Mouse (Mus musculus): ENCODE data around the gene 4930404N11Rik. TPM values are rescaled to one million over a fixed set of nuclear protein-coding genes. Genes with fewer than 3 reads are reported as not detected.

4930404N11Rik gene
- 3.9 TPM for polyA plus RNA-seq (2014; fragmentation: Illumina TruSeq; extraction: RNeasy Lipid Tissue Mini Kit (QIAGEN cat#74804); ENCODE audit: insufficient read depth, low read depth, low replicate concordance)

DNA sequence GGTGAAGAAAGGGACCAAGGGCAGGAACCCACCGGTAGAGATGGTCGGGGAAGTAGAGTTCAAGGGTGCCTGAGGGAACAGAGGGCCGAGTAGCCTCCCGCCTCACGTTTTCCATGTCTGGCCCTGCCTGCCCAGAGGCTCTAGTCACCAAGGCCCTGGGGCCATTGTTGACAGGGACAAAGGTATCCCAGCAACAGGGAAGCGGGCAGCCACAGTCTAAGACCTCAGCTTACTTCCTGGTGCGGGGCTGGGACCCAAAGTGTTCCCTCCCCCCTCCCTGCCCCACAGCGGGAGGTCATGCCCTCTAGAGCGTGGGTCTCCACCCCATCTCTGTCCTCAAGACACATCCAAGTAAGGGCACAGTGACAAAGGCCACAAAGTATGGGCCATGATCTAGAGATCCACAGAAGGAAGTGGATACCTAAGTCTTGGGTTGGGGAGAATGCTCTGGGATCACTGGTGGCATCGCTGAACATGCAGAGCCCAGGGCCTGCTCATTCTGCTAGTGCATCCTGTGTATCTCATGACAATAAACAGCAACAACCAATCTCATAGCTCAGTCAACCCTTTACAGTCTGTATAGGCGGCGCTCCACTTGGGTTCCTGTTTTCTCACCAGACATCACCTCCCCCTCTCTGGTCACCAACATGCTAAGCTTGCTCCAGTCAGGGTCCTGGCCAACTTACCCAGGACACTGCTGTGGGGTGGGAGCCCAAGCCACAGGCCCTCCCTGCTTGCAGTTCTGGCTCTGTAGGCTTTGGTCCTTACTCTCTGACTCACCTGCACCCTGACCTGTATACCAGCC, at the start of gene 4930404N11Rik:
Gene 4930404N11Rik, minus strand, starts transcription at position 145 of the 805 bp plus-strand sequence.

DNA sequence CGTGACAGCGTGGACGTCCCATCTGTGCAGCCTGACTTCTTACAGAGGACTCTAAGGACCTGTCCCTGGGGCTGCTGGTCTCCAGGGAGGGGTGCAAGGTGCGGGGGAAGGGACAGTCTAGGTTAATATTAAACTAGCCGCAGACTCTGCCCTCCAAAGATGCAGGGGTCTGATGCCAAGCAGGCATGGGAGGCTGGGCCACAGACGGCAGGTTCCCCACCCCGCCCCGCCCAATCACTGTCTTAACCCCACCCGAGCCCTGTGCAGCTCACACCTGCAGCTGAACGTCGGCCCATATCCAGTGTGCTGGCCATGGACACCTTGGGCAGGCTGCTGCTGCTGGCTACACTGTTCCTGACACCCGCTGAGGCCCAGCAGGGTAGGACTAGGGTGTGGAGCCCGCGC, 27.2 kb upstream of the 4930404N11Rik start, which contains the start of gene Smim24:
Gene Smim24, plus strand, starts transcription at position 271 of the 405 bp plus-strand sequence.

DNA sequence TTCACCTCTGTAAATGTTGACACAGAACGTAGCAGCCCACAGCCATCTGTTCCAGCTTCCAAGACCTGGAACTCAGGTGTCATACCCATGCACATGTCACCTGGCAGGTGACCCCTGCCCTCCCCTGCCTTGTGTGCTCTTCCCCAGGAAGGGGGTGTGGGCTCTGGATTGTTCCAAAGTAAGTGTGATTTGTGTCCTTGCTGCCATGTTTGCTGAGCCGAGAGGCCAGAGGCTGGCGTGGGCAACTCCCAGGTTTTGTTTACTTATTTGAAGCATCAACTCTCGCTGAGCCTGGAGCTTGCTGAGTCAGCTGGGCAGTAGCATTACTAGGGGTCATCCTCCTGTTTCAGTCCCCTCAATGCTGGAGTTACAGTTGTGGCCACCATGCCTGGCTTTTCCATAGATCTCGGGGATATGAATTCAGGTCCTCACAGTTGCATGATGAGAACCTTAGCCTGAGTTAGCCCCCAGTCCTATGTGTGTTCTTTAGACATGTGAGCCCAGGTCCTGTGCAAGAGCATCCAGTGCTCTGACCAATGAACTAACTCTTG, 23.0 kb upstream of the 4930404N11Rik start, which contains the start of gene Gm48552:
Gene Gm48552, plus strand, starts transcription at position 501 of the 551 bp plus-strand sequence.

GRCm38 (mm10) chr10:81383802-81384604, 18.4 kb upstream of the 4930404N11Rik start, which contains the start of the genes Dohh and Gm48551:
Dohh (plus strand) TSS chr10:81384428.
Gm48551 (plus strand) TSS chr10:81384466.

DNA sequence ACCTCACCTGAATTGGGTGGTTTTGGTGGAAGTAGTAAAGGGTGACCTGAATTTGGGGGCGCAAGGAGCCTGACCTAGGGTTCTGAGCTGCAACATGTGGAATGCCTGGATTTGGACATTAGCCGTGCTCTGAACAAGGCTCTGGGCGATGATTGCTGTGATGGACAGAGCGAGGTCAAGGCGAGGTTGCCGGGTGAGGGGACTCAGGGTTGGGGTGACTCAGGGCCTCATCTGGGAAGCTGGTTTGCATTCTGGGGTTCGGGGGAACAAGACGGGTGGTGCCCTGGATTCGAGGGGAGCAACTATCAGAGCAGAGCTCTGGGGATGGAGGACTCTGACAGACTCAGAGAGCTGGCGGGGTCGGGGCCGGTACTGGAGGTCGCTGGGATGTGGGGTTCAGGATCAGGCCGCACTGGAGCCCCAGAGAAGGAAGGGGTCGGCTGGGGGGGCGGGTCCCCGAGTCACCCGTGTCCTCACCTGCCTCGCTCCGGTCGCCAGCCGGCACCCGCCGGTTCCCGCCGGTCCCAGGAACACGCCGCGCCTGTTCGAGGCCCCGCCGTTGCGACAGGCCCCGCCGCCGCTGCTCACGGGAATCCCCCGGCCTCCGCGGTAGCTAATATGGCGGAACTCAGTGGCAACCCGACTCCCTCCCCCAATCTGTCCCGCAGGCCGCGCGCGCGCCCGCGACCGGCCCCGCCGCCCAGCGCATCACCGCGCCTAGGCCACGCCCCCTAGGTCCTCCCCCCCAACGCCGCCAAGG, 12.4 kb upstream of the 4930404N11Rik start, which contains the start of gene Fzr1:
Gene Fzr1, minus strand, starts transcription at position 724 of the 760 bp plus-strand sequence.

DNA sequence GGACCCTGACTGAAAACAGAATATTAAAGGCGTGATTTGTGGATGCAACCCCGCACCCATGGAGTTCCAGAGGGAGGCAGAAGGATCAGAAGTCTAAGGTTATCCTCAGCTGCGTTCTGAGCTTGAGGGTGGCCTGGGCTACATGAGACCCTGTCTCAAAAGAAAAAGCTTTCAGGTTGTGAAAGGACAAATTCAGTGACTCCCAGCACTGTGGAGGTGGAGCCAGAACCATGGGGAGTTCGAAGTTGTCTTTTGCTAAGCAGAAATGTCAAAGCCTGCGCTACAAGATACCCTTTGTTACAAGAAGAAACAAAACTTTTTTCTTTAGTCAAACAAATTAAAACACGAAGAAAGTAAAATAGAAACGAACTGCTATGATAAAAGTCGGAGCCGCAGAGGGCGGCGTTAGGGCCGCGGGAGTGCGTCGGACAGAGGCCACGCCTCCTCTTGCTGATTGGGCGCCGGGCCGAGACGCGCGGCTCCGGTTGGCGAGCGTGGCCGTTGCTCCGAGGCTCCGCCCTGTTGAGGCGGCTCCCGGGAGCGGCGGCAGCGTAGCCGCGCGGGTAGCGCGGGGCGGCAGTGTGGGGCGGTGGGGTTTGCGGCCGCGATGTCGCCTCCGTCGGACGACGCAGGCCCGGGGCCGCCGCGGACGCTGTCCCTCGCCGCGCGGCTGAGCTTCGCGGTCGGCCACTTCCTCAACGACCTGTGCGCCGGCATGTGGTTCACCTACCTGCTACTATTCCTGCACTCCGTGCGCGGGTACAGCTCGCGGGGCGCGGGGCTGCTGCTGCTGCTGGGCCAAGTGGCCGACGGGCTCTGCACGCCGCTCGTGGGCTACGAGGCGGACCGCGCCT, 8.4 kb downstream of the 4930404N11Rik start, which contains the start of gene Mfsd12:
Gene Mfsd12, plus strand, starts transcription at position 501 of the 854 bp plus-strand sequence.

DNA sequence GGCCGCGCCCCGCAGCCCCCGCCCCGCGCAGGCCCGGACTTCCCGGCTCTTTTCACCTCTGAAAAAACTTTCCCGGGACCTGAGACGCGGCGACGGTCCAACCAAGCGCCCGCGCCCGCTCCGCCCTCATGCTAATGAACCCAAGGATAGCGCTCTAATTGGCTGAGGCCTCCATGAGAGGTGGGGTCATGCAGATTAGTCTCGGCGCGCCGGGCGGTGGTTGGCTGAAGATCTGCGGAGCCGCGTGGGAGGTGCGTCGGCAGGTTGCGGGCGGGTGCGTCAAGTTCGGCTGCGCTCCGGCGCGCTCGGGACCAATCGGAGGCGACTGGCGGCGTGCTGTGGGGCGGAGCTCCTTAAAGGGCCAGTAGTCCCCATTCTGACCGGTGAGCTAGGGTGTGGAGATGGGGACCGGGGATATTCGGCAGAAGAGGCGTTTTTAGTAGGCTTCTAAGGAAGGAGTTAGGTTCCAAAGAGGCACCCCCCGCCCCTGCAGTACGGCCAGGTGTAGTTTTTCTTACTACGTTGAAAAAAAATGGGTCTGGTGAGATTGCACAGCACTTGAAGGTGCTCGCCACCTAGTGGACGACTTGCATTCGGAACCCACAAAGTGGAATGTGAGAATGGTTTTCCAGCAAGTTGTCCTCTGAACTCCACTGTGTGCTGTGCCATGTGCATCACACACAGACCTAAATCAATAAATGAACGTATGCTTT, 15.1 kb downstream of the 4930404N11Rik start, which contains the start of gene Hmg20b:
Gene Hmg20b, minus strand, starts transcription at position 130 of the 713 bp plus-strand sequence.

GRCm38 (mm10) chr10:81342686-81343505, 22.7 kb downstream of the 4930404N11Rik start, which contains the start of gene Gipc3:
Gipc3 (minus strand) TSS chr10:81343266.

GRCm38 (mm10) chr10:81328386-81328785, 37.2 kb downstream of the 4930404N11Rik start, which contains the start of gene Tbxa2r:
Tbxa2r (plus strand) TSS chr10:81328731.

GRCm38 (mm10) chr10:81320550-81321347, 44.9 kb downstream of the 4930404N11Rik start, which contains the start of gene Cactin:
Cactin (plus strand) TSS chr10:81321103.

Other genes starting within 250 kb of the 4930404N11Rik start
- 10.0 TPM for gene Zbtb7a, start 230.6 kb downstream of the 4930404N11Rik start, polyA plus RNA-seq (2014; fragmentation: Illumina TruSeq; extraction: RNeasy Lipid Tissue Mini Kit (QIAGEN cat#74804); ENCODE audit: insufficient read depth, low read depth, low replicate concordance)
- 10.3 TPM for gene Pias4, start 197.9 kb downstream of the 4930404N11Rik start, polyA plus RNA-seq (2014; fragmentation: Illumina TruSeq; extraction: RNeasy Lipid Tissue Mini Kit (QIAGEN cat#74804); ENCODE audit: insufficient read depth, low read depth, low replicate concordance)
- 581 TPM for gene Eef2, start 189.2 kb downstream of the 4930404N11Rik start, polyA plus RNA-seq (2014; fragmentation: Illumina TruSeq; extraction: RNeasy Lipid Tissue Mini Kit (QIAGEN cat#74804); ENCODE audit: insufficient read depth, low read depth, low replicate concordance)
- gene Dapk3, start 182.8 kb downstream of the 4930404N11Rik start, polyA plus RNA-seq (2014; fragmentation: Illumina TruSeq; extraction: RNeasy Lipid Tissue Mini Kit (QIAGEN cat#74804); ENCODE audit: insufficient read depth, low read depth, low replicate concordance), result 45.1 TPM
- gene 4930442H23Rik, start 182.0 kb downstream of the 4930404N11Rik start, polyA plus RNA-seq (2014; fragmentation: Illumina TruSeq; extraction: RNeasy Lipid Tissue Mini Kit (QIAGEN cat#74804); ENCODE audit: insufficient read depth, low read depth, low replicate concordance), result not detected
- not detected for gene Nmrk2, start 163.8 kb downstream of the 4930404N11Rik start, polyA plus RNA-seq (2014; fragmentation: Illumina TruSeq; extraction: RNeasy Lipid Tissue Mini Kit (QIAGEN cat#74804); ENCODE audit: insufficient read depth, low read depth, low replicate concordance)
- not detected for gene Atcay, start 135.0 kb downstream of the 4930404N11Rik start, polyA plus RNA-seq (2014; fragmentation: Illumina TruSeq; extraction: RNeasy Lipid Tissue Mini Kit (QIAGEN cat#74804); ENCODE audit: insufficient read depth, low read depth, low replicate concordance)
- gene Zfr2, start 132.7 kb downstream of the 4930404N11Rik start, polyA plus RNA-seq (2014; fragmentation: Illumina TruSeq; extraction: RNeasy Lipid Tissue Mini Kit (QIAGEN cat#74804); ENCODE audit: insufficient read depth, low read depth, low replicate concordance), result 1.4 TPM
- gene Matk, start 112.9 kb downstream of the 4930404N11Rik start, polyA plus RNA-seq (2014; fragmentation: Illumina TruSeq; extraction: RNeasy Lipid Tissue Mini Kit (QIAGEN cat#74804); ENCODE audit: insufficient read depth, low read depth, low replicate concordance), result 1.8 TPM
- 97.6 TPM for gene Mrpl54, start 98.9 kb downstream of the 4930404N11Rik start, polyA plus RNA-seq (2014; fragmentation: Illumina TruSeq; extraction: RNeasy Lipid Tissue Mini Kit (QIAGEN cat#74804); ENCODE audit: insufficient read depth, low read depth, low replicate concordance)
- 42.2 TPM for gene Apba3, start 98.9 kb downstream of the 4930404N11Rik start, polyA plus RNA-seq (2014; fragmentation: Illumina TruSeq; extraction: RNeasy Lipid Tissue Mini Kit (QIAGEN cat#74804); ENCODE audit: insufficient read depth, low read depth, low replicate concordance)
- 11.5 TPM for gene Tjp3, start 74.2 kb downstream of the 4930404N11Rik start, polyA plus RNA-seq (2014; fragmentation: Illumina TruSeq; extraction: RNeasy Lipid Tissue Mini Kit (QIAGEN cat#74804); ENCODE audit: insufficient read depth, low read depth, low replicate concordance)
- gene Pip5k1c, start 72.9 kb downstream of the 4930404N11Rik start, polyA plus RNA-seq (2014; fragmentation: Illumina TruSeq; extraction: RNeasy Lipid Tissue Mini Kit (QIAGEN cat#74804); ENCODE audit: insufficient read depth, low read depth, low replicate concordance), result 25.9 TPM
- gene Cactin, start 44.7 kb downstream of the 4930404N11Rik start, polyA plus RNA-seq (2014; fragmentation: Illumina TruSeq; extraction: RNeasy Lipid Tissue Mini Kit (QIAGEN cat#74804); ENCODE audit: insufficient read depth, low read depth, low replicate concordance), result 14.5 TPM
- gene Tbxa2r, start 37.1 kb downstream of the 4930404N11Rik start, polyA plus RNA-seq (2014; fragmentation: Illumina TruSeq; extraction: RNeasy Lipid Tissue Mini Kit (QIAGEN cat#74804); ENCODE audit: insufficient read depth, low read depth, low replicate concordance), result 6.3 TPM
- 2.5 TPM for gene Gipc3, start 22.6 kb downstream of the 4930404N11Rik start, polyA plus RNA-seq (2014; fragmentation: Illumina TruSeq; extraction: RNeasy Lipid Tissue Mini Kit (QIAGEN cat#74804); ENCODE audit: insufficient read depth, low read depth, low replicate concordance)
- gene Hmg20b, start 15.3 kb downstream of the 4930404N11Rik start, polyA plus RNA-seq (2014; fragmentation: Illumina TruSeq; extraction: RNeasy Lipid Tissue Mini Kit (QIAGEN cat#74804); ENCODE audit: insufficient read depth, low read depth, low replicate concordance), result 37.1 TPM
- 8.7 TPM for gene Mfsd12, start 8.3 kb downstream of the 4930404N11Rik start, polyA plus RNA-seq (2014; fragmentation: Illumina TruSeq; extraction: RNeasy Lipid Tissue Mini Kit (QIAGEN cat#74804); ENCODE audit: insufficient read depth, low read depth, low replicate concordance)
- 14.4 TPM for gene Fzr1, start 12.7 kb upstream of the 4930404N11Rik start, polyA plus RNA-seq (2014; fragmentation: Illumina TruSeq; extraction: RNeasy Lipid Tissue Mini Kit (QIAGEN cat#74804); ENCODE audit: insufficient read depth, low read depth, low replicate concordance)
- gene Dohh, start 18.6 kb upstream of the 4930404N11Rik start, polyA plus RNA-seq (2014; fragmentation: Illumina TruSeq; extraction: RNeasy Lipid Tissue Mini Kit (QIAGEN cat#74804); ENCODE audit: insufficient read depth, low read depth, low replicate concordance), result 41.2 TPM
- 1.4 TPM for gene Gm48551, start 18.6 kb upstream of the 4930404N11Rik start, polyA plus RNA-seq (2014; fragmentation: Illumina TruSeq; extraction: RNeasy Lipid Tissue Mini Kit (QIAGEN cat#74804); ENCODE audit: insufficient read depth, low read depth, low replicate concordance)
- gene Gm48552, start 23.2 kb upstream of the 4930404N11Rik start, polyA plus RNA-seq (2014; fragmentation: Illumina TruSeq; extraction: RNeasy Lipid Tissue Mini Kit (QIAGEN cat#74804); ENCODE audit: insufficient read depth, low read depth, low replicate concordance), result 1.4 TPM
- 4.3 TPM for gene Smim24, start 27.2 kb upstream of the 4930404N11Rik start, polyA plus RNA-seq (2014; fragmentation: Illumina TruSeq; extraction: RNeasy Lipid Tissue Mini Kit (QIAGEN cat#74804); ENCODE audit: insufficient read depth, low read depth, low replicate concordance)
- gene Nfic, start 89.8 kb upstream of the 4930404N11Rik start, polyA plus RNA-seq (2014; fragmentation: Illumina TruSeq; extraction: RNeasy Lipid Tissue Mini Kit (QIAGEN cat#74804); ENCODE audit: insufficient read depth, low read depth, low replicate concordance), result 18.1 TPM
- 0.07 TPM for gene Celf5, start 116.9 kb upstream of the 4930404N11Rik start, polyA plus RNA-seq (2014; fragmentation: Illumina TruSeq; extraction: RNeasy Lipid Tissue Mini Kit (QIAGEN cat#74804); ENCODE audit: insufficient read depth, low read depth, low replicate concordance)
- 39.1 TPM for gene Ncln, start 130.6 kb upstream of the 4930404N11Rik start, polyA plus RNA-seq (2014; fragmentation: Illumina TruSeq; extraction: RNeasy Lipid Tissue Mini Kit (QIAGEN cat#74804); ENCODE audit: insufficient read depth, low read depth, low replicate concordance)
- gene S1pr4, start 134.3 kb upstream of the 4930404N11Rik start, polyA plus RNA-seq (2014; fragmentation: Illumina TruSeq; extraction: RNeasy Lipid Tissue Mini Kit (QIAGEN cat#74804); ENCODE audit: insufficient read depth, low read depth, low replicate concordance), result 17.6 TPM
- gene Gna15, start 158.4 kb upstream of the 4930404N11Rik start, polyA plus RNA-seq (2014; fragmentation: Illumina TruSeq; extraction: RNeasy Lipid Tissue Mini Kit (QIAGEN cat#74804); ENCODE audit: insufficient read depth, low read depth, low replicate concordance), result 5.9 TPM
- 35.8 TPM for gene Gna11, start 179.4 kb upstream of the 4930404N11Rik start, polyA plus RNA-seq (2014; fragmentation: Illumina TruSeq; extraction: RNeasy Lipid Tissue Mini Kit (QIAGEN cat#74804); ENCODE audit: insufficient read depth, low read depth, low replicate concordance)
- 414 TPM for gene Aes, start 193.7 kb upstream of the 4930404N11Rik start, polyA plus RNA-seq (2014; fragmentation: Illumina TruSeq; extraction: RNeasy Lipid Tissue Mini Kit (QIAGEN cat#74804); ENCODE audit: insufficient read depth, low read depth, low replicate concordance)
- gene Tle2, start 208.7 kb upstream of the 4930404N11Rik start, polyA plus RNA-seq (2014; fragmentation: Illumina TruSeq; extraction: RNeasy Lipid Tissue Mini Kit (QIAGEN cat#74804); ENCODE audit: insufficient read depth, low read depth, low replicate concordance), result 19.7 TPM
- 12.4 TPM for gene Tle6, start 235.3 kb upstream of the 4930404N11Rik start, polyA plus RNA-seq (2014; fragmentation: Illumina TruSeq; extraction: RNeasy Lipid Tissue Mini Kit (QIAGEN cat#74804); ENCODE audit: insufficient read depth, low read depth, low replicate concordance)
- gene BC025920, start 240.5 kb upstream of the 4930404N11Rik start, polyA plus RNA-seq (2014; fragmentation: Illumina TruSeq; extraction: RNeasy Lipid Tissue Mini Kit (QIAGEN cat#74804); ENCODE audit: insufficient read depth, low read depth, low replicate concordance), result 0.50 TPM

All from lung, adult 10 weeks (tissue).